Mouse (Mus musculus) T-helper 17 cell (primary cell): Measurements from ENCODE around the gene Guca2a.
"Not testable (repeated sequence)": the region's sequence is repeated elsewhere in the genome, so short reads cannot be mapped to it uniquely, and the experiment has no call there.

Experiments used
- in situ Hi-C, 2 experiments: fragments of 300-600 bp; cut with MboI, MseI; formaldehyde crosslinking; loops; 1 replicate in 1 of 2; 2 replicates in 1 of 2; pipeline ENCODE4 v1.15.1; 2025; ENCODE audit warnings: high pct_unique_total_duplicates in 2 of 2

Guca2a gene

DNA sequence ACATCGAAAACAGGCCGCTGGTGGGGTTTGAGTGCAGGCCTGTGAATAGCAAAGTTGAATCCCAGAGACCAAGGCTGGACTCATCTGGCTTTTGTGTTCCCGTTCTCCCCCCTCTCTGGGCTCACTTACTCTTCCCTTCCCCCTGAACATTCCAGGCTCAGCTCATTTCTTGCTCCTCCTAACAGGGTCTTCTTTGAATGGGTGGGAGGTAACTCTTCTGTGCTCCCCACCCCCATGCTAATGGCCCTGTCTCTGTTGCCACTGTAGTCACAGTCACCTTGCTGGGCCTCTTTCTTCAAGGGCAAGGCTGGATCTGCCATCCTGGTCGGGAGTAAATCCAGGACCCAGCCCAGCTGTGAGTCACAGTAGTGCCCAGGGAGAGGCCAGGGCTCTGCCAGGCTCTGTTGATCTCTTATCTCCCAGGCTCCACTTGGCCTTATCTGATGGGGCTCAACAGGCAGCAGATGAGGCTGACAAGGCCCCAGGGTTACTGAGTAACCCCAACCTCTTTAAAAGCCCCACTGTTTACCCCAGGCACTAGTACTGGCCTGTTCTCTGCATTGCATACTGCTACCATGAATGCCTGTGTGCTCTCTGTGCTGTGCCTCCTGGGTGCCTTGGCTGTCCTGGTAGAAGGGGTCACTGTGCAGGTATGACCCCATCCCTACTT is at the start of gene Guca2a:
Guca2a (plus strand) TSS at position 529 of the 670 bp plus-strand sequence.
- in situ Hi-C loops = no loop called here

- in situ Hi-C loops = no loop called here
These were observed 49.5 kb upstream of the Guca2a start for GRCm38 (mm10) chr4:119588037-119588436.

- in situ Hi-C loops = no loop called here
These were observed 48.1 kb upstream of the Guca2a start for GRCm38 (mm10) chr4:119589423-119589822.

DNA sequence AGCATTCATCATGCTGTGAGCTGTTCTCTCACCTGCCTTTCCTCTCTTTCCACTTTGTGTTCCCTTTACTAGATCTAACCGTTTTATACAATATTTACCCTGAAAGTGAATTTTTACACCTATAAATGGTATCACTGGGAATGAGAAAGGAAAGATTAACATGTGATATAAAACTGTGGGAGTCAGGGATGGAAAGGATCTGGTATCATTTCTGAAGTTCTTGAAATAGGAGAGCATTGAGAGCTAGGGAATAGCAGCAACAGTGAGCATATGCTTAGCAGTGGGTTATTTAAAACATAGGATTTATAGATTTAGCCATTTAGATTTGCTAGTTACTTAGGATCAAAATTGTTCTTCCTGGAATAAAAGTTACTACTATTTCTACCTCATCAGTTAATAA is 47.5 kb upstream of the Guca2a start:
- in situ Hi-C loops = no loop called here

DNA sequence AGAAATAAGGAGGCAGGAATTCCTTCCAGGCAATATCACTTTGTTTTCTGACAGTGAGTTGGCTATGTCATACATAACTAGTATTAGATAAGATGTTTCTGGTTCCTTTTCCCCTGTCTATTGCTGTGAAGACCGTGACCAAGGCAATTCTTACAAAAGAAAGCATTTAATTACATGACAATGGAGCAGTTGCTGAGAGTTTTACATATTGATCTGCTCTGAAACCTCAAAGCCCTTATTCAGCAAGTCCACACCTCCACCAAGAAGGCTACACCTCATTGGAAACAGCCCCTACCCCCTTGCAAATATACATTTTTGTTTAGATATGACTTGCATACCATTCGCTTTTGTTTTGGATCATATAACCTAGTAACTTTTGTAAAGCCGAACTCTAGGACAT is 45.0 kb upstream of the Guca2a start:
- in situ Hi-C loops = no loop called here

GRCm38 (mm10) chr4:119594331-119594730 is 43.2 kb upstream of the Guca2a start:
- in situ Hi-C loops = no loop called here

DNA sequence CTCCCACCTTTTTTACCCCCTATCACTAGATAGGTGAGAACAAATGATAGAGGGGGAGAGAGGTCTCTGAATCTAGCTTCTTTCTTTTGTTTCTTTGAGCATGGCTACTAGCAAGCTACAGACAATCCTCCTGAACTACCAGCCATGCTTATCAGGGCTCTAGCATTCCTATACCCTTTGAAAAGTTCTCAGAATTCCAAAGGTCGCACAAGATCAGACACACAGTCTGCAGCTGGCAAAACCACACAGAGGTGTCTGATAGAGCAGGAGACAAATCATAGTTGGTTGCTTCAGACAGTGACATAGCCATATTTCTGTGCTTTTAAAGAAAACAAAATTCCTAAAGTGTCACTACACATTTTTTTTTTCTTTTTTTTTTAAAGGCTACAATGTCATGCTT is 37.9 kb upstream of the Guca2a start:
- in situ Hi-C loops = no loop called here

GRCm38 (mm10) chr4:119609488-119609887 is 28.0 kb upstream of the Guca2a start:
- in situ Hi-C loops = no loop called here

DNA sequence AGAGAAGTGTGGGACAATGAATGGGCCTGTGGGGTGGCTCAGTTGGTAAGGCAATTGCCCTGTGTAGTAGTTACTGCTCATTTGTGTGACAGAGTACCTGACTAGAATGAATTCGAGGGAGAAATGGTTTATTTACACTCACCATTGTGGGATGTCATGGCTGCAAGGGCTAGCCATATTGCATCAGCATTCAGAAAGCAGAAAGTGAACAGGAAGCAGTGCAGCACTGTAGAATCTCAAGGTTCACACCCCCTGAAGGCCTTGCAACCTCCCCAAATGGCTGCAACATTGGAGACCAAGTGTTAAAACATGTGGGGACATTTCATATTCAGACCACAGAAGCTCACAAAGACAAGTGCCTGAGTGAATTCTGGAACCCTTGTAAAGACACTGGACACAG is 23.4 kb upstream of the Guca2a start:
- in situ Hi-C loops = loop anchor here in 1 of 2 experiments (10.0 kb wide), 1 partner anchor 489 kb away; no protein-coding TSS in a partner anchor

GRCm38 (mm10) chr4:119614724-119615123 is 22.8 kb upstream of the Guca2a start:
- in situ Hi-C loops = loop anchor here in 1 of 2 experiments (10.0 kb wide), 1 partner anchor 490 kb away; no protein-coding TSS in a partner anchor

DNA sequence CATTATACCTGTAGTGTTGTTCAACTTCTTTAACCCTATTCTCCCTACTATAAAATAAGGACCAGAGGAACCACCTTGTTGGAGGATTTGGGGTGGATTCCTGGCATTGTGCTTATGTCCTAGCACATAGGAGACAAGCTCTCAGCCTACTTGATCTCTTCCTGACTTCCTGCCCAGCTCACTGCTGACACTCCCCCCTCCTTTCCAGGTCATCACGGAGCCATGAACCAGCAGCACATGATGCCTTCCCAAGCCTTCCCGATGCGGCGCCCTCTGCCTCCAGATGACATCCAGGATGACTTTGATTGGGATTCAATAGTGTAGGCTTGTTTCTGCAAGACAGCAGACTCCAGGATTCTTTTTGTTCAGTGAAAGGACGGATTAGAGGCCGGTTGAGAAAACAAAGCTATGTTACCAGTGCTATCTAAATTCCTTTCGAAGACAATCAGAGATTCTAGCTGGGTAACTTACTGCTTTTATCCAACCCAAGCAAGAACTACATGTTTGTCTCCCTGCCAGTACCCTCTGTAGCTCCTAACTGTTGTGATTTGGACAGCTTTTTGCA is 11.3 kb upstream of the Guca2a start:
- in situ Hi-C loops = no loop called here

DNA sequence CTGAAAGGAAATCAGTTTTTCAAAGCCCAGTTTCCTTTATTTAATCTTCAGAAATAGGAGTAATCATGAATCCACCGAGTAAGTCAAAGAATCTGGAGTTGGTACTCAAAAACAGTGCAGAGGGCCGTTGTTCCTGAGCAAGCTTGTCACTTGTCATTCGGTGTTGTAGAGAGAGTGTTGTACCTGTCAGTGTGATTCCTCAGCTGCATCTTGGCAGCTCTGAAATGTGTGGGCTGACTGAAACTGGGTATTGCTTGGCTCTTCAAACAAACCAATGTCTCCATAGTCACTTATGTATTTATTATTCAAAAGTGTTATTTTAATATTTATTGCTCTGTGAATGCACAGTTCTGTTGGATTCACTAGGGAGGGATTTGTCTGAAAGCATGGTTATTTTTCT is 10.6 kb upstream of the Guca2a start:
- in situ Hi-C loops = no loop called here

DNA sequence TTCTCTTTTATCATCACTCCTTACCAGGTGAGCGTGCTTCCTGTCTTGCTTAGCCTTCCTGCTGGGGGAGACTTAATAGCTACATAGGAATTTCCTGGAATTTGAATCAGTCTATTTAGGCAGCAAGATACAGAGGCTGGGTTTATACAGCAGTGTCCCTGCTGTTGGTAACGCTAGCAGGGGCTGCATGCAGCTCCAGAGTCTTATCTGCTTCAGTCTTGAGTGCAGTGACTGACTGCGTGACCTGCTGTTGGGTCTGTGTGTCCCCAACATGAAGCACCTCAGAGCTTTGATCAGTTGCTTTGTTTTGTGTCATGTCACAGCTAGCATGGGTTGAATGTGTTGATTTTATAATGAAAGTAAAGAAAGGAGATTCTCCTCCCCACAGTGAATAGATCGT is 10.2 kb upstream of the Guca2a start:
- in situ Hi-C loops = no loop called here

DNA sequence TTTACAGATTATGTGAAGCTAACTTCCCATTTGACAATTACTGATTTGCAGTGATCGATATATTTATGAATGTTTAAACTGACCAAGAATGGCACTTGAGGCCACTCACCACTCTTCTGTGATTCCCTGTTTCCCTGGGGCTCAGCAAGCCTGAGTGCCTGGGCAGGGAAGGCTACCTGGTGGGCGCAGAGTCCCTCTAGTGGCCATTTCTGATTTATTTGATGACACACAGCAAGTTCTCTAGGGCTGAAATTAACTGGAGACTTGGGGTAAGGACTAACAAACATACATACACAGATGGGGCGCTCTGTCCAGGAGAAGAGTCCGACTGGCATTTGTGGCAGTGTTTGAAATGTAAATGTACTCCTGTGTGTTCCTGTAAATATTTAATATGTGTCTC is 9.1 kb upstream of the Guca2a start:
- in situ Hi-C loops = not testable (repeated sequence)

- in situ Hi-C loops = loop anchor here in 1 of 2 experiments (5.0 kb wide), 3 partner anchors 36 to 96 kb away; no protein-coding TSS in a partner anchor
These were observed 6.2 kb upstream of the Guca2a start for GRCm38 (mm10) chr4:119631115-119631919.

GRCm38 (mm10) chr4:119632721-119633120 is 4.8 kb upstream of the Guca2a start:
- in situ Hi-C loops = loop anchor here in 1 of 2 experiments (5.0 kb wide), 3 partner anchors 35 to 95 kb away; no protein-coding TSS in a partner anchor

- in situ Hi-C loops = loop anchor here in 1 of 2 experiments (5.0 kb wide), 3 partner anchors 34 to 94 kb away; no protein-coding TSS in a partner anchor
These were observed 4.2 kb upstream of the Guca2a start for GRCm38 (mm10) chr4:119633342-119633741.

DNA sequence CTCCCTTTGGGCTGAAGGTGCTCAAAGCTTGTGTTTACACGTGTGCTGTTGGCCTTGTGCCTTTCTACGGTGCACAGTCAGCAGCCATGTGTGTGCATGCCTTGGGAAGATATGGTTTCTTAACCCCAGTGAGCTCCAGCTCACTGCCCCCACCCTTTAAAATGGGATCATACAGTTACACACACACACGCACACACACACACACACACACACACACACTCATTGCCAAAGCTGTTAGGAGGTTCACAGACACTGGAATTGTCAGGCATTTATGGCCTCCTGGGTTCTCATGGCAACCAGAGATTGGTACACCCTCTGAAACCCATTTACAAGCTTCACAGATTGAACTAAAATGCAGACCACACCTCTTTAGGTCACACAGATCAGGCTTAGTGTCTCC is 3.6 kb upstream of the Guca2a start:
- in situ Hi-C loops = loop anchor here in 1 of 2 experiments (5.0 kb wide), 3 partner anchors 33 to 93 kb away; no protein-coding TSS in a partner anchor

GRCm38 (mm10) chr4:119634908-119635660 is 2.4 kb upstream of the Guca2a start:
- in situ Hi-C loops = loop anchor here in 1 of 2 experiments (5.0 kb wide), 3 partner anchors 32 to 92 kb away; no protein-coding TSS in a partner anchor

DNA sequence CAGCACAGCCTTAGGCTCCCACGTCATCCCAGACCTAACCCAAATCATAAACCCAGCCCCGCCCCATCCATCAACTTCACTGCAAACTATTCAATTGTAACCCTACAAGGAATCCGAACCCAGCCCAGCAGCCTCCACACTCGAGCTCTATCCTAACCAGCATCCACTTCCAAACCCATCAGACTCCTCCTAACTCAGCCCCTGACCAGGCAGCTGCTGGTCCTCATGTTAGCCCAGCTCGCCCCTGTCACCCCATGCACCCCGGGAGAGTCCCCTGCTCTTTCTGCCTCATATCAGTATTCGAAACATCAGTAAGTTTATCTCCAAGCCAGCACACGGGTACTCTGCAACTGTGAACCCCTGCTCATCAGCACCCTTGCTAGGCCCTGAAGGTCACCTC is 1.8 kb upstream of the Guca2a start:
- in situ Hi-C loops = no loop called here

GRCm38 (mm10) chr4:119636731-119637130 is 773 bp upstream of the Guca2a start:
- in situ Hi-C loops = no loop called here
